Mouse (Mus musculus) gastrocnemius, postnatal 10 days (tissue): Measurements from ENCODE around the gene Tmem252. TPM values are rescaled to one million over a fixed set of nuclear protein-coding genes. Genes with fewer than 3 reads are reported as not detected.

Experiments
- DNase-seq: peaks from one replicate; pipeline ENCODE4 v3.0.0; 2021; ENCODE audit warnings: mixed read lengths
- long read RNA-seq, 2 experiments: library from polyadenylated mRNA; stranded (forward); transcript quantifications; one replicate each; pipeline ENCODE4 v2.0.0; 2021
- total RNA-seq, 2 experiments: library from RNA; stranded (reverse); gene quantifications; 2 replicates each; pipeline ENCODE4 v1.2.3; 2021

Tmem252 gene
- total RNA-seq, result under 1 TPM; 0.05 TPM
- long read RNA-seq, experiment 1, result 0 reads
- long read RNA-seq, experiment 2, result 0 reads

DNA sequence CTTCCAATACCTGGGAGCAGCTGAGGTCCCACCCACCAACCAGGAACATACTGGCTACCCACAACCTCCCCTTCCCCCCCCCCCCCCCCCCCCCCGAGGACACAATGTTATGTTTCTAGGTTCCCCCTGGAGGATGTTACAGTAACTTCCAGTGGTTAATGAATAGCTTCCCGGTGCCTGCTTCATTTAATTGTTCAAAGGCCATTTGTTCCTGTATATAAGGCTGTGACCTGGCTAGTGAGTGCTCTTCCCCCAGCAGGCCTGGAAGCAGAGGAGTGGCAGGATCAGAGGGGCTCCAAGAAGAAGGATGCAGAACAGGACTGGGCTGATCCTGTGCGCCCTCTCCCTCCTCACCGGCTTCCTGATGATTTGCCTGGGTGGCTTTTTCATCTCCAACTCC, at the start of gene Tmem252:
TSS of gene Tmem252 (plus strand) at position 247 of the 400 bp plus-strand sequence.
- DNase-seq, result no peak

DNA sequence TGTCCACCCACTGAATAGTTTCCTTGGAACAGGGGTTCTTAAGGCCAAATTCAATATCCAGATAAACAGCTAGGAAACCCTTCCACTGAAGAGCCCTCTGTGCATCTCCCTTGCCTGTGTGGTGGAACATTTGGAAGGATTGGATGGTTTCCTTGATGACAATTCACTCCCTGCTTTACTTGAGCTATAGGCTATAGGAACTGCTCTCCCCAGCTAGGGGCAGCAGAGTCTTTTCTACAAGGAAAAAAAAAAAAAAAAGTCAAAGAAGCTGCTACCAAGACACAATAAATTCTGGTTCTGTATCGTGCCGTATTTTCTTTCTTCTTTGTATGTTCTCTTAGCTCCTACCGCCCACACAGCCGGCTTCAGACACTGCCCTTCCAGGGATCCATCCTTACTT, 45.8 kb upstream of the Tmem252 start:
- DNase-seq, result no peak

DNA sequence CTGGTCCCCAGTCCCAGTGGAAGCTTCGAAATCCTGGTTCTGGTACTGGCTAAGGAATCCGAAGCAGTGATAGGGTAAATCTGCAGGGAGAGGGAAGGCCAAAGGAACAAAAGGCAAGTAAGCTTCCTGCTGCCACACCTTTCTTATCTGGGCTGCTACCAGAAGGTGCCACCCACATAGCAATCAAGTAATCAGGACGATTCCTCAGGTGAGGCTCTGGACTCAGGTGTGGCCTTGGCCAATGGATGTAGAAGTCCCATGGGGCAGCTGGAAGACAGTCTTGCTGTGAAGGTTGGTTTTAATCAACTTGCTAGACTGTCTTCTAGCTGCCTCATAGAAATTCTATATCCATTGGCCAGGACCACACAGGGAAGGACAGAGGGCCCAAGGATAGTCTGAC, 40.8 kb upstream of the Tmem252 start:
- no peak for DNase-seq

DNA sequence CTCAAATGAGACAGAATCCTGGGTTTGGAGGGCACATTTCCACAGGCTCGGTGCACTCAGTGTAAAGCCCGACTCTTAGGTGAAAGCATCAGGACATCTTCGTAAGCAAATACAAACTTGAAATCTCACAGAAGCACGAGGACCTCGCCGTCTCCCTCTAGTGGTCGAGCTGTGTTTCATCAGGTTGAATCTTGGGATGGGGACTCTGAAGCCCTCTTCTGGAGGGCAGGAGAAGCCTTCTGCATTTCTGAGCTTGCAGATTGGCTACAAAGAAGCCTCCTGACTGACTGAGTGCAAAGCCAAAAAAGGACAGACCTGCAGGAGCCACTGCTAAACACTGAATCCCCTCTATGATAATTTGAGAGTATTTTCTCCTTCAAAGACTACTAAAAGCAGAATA, 39.2 kb upstream of the Tmem252 start:
- peak; percentile 71 for DNase-seq

DNA sequence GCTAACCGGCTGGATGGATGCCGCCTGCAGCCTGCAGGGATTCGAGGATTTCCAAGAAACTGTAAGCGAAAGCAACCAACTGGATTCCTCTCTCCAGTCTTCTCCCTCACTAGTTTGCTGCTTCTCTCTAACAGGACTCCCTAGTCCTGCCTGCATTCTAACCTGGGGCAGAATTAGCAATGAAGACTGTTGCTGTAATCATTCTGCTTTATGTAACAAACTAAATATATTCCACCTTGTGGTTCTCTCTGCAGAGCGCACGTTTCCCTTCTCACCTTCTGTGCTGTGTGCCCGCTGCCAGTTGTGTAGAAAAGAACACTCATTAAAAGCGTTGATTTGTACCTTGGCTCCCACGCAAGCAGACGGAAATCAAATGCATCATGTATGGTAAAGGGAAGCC, 37.2 kb upstream of the Tmem252 start:
- no peak for DNase-seq

DNA sequence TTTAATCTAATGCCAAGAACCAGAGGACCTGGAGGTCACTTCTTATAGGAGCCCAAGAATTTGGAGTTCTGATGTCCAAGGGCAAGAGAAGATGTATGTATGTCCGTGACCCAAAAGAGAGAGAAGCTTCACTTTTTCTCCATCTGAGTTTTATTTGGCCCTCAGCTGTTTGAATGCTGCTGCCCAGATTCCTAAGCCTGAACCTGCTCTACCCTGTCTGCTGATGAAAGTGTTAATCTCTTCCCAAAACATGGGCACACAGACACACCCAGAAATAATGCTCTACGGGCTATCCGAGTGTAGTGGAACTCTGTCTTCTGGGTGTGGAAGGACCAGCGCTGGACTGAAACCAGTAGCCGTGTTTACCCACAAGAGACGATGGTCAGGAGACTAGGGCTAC, 35.8 kb upstream of the Tmem252 start:
- no peak for DNase-seq

DNA sequence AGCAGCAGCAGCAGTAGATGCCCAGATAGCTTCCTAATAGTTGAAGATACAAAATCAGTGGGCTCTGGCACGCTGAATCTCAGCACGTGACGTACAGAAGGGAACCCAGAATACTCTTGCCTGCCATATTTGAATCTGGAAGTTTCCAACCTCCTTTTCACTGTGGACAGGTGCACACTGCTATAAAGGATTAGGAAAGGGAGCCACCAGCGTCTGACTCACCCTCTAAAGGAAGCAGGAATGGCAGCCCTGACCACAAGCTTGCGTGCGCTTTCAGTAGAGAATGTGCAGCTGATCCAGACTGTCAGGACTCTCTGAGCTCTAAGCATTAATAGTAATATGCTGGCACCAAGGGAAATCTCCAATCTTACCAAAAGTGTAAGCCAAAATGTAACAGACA, 32.8 kb upstream of the Tmem252 start:
- no peak for DNase-seq

DNA sequence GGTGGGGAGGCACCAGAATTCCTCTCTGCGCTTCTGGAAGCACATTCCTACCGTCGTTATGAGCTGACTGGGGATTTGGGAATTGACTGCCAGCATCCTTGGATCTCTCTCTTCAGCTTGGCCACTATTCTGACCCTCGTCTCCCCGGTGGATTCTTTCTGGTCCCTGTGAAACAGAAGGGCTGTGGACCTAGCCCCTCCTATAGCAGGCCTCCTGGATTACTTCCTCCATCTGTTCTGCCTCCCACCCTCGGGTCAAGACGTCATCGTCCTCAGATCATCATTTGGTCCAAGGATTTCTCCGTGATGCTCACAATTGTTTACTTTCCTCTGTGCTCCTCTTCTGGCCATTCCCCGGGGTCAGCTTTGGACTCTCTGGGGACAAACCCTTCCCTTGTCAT, 28.8 kb upstream of the Tmem252 start:
- no peak for DNase-seq

DNA sequence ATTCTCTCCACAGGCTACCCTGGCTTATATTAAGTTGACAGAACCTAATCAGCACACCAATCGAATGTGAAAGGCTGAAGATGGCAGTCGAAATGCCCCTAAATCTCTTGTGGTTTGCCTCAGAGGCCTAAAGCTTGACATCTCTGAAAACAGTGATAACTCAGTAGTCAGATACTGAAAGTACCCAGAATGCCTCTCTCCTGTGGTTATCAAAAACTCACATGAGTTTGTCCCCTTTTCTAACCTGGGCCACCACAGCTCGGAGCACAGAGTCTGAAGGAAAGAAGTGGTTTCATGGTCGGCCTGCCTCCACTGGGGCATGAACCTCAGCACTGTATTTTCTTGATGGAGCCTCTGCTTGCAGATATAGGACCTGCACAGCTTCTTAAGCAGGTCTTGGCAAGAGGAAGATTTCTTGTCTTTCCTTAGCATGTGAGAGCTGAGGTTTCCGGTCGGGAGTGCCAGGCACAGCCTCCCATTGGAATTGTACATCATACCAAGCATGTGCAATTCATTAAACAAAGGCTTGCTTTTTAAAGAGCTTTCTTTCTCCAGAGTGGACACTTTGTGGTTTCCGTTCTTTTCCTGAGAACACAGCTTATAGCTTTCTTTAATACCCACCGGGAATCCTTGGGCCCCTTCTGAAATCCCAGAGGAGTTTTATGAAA, 27.5 kb upstream of the Tmem252 start:
- no peak for DNase-seq

DNA sequence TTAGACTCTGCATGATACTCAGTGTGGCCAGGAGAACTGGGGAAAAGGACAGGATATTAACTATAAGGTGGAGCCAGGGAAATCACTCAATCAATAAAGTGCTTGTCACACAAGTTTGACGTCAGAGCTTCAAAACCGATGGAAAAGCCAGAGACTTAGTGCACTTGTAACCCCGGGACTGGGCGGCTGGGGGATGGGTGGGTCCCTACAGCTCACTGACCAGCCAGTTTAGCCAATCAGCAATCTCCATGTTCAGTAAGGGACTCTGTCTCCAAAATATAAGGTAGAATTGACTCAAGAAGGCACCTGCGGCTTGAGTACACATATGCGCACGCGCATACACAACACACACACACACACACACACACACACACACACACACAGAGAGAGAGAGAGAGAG, 25.8 kb upstream of the Tmem252 start:
- DNase-seq, result no peak

DNA sequence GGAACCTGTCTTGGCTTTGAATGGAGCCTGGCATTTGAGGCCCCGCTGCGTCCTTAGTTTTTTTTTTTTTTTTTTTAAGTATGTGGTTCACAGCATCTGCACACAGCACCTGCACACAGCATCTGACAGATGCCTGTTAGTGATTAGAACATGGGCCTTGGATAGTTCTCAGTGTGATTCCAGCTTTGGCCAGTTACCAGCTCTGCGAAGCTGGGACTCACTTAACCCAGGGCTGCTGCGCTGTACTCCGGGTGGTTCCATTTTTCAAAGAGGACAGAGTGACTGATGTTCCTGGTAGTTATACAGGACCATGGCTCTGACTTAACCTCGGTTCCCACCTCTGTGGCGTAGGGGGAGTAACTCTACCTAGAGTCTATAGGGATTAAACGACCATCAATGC, 23.4 kb upstream of the Tmem252 start:
- no peak for DNase-seq

DNA sequence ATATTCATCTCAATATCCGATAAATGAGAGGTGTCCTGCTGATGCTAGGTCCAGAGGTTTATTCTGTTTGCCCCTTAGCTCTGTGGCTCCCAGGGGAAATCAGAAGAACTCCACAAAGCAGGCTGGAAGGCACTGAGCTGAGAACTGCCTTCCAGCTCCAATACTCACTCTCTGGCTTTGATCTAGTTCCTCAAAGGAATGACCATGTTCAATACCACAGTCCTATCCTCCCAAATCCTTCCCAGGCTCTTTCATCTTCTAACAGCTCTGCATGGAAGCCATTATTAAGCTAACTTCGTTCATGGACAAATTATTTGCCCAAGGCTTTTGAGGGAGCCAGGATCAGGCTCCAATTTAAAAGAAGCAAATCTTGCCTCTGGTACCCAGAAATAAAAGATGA, 22.2 kb upstream of the Tmem252 start:
- DNase-seq, result no peak

DNA sequence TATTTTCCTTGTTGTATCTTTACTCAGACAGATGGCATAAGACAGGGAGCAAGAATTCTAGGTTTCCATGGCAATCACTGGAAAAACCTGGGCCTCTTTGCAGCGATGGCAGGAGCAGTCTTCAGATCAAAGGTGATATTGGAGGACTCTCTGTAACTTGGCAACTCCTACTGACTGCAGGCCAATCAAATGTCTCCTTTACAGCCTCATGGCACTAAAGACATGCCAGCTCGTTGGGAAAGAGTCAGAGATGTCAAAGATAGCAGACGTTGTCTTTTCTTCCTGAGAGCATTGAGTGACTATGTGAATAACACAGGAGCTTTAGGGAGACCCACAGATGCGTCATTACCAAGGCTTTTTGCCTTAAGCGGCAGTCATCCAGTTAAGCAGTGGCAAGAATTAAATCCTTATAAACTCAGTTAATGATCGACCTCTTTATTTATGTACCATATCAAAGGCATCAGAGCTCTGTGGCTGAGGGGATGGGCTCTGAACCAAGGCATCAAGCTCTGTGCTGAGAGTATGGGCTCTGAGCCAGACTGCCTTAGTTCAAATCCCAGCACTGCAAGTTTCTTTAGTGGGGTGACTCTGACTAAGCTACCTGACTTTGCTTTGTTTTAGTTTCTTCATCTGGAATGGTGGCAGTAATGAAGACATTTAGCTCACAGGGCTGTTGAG, 21.3 kb upstream of the Tmem252 start:
- DNase-seq, result no peak

DNA sequence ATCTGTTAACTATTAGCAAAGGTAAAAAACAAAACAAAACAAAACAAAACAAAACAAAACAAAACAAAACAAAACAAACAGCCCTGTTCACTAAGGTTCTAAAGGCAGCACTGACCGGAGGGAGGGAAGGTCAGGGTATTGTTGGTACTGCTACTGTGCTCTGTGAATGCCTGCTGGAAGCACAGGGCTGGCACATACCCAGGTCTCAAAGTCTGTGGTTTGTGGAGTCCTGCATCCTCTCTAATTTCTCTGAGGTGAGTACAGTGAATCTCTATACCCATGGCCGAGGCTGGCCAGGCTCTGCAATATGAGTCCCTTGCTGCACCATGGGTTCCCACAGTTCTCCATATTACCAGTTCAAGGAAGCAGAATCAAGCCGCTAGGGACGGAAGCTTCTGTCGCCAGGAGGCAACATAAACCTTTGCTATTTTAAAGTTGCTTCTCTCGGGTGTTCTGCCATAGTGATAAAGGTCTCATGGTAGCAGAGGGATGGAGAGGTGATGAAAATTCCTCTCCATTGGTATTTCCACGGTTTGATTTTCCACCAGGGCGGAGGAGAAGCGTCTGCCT, 20.5 kb upstream of the Tmem252 start:
- no peak for DNase-seq

DNA sequence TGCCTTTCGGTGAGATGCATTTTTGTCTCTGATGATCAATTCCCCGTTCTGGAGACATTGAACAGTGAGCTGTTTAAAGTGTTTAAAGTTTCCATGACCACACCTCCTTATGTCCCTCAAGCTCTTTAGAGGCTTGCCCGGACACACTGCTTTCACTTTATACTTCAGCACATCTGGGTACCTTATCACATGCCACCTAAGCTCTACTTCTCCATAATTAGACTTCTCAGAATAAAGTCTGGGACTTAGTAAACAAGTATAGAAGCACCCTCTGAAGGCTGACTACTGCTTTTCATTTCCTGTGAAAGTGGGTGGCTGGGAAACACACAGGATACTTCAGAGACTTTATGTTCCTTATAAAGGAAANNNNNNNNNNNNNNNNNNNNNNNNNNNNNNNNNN, 16.8 kb upstream of the Tmem252 start:
- no peak for DNase-seq

DNA sequence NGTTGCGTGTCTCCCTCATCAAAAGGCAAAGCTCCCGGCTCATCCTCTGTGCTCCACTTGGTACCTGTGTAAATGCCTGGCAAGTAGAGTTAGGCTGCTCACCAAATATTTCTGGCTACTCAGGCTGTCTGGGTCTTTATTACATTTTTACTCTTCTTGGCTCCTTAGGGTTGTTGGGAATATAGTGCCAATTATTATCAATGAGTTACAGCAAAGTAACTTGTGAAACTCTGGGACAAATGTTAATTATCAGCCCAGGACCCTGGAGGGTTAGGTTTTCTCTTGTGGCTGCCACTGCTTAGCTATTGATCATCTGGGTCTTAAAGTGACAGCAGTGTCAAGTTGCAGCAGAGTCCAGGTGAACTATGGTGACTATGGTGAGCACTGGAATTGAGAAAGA, 11.5 kb upstream of the Tmem252 start:
- DNase-seq, result no peak

DNA sequence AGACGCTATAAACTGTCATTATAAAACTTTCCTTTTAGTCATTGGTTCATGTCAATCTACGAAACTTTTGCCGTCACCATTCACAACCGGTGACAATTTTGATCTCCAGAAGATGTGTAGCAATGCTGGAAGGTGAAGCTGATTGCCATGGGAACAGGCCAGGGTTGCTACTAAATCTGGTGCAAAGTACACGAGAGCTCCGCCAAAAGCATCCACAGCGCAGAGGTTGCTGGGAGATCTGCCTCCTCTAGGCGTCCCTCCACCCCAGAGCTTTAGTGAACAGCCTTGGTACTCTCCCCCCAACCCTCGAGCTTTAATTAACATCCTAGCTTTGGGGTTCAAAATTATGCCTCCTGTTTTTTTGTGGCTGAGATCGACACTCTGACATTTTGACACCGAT, 8.0 kb upstream of the Tmem252 start:
- DNase-seq, result no peak

DNA sequence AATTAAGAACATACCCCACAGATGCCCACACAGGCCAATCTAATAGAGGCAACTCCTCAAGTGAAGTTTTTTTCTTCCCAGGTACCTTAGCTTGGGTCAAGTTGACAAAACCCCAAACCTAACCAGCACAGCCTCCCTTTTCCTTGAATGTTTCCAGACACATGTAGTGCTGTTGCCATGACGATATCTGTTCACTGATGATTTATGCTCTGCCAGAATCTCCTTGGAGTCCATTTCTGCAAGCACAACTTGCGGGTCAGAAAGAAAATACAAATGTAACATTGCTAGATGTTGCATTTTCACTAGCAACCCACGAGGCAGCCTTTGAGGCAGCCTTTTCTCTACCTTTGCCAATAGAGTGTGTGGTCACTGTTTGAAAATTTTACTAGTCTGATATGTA, 6.3 kb upstream of the Tmem252 start:
- no peak for DNase-seq

DNA sequence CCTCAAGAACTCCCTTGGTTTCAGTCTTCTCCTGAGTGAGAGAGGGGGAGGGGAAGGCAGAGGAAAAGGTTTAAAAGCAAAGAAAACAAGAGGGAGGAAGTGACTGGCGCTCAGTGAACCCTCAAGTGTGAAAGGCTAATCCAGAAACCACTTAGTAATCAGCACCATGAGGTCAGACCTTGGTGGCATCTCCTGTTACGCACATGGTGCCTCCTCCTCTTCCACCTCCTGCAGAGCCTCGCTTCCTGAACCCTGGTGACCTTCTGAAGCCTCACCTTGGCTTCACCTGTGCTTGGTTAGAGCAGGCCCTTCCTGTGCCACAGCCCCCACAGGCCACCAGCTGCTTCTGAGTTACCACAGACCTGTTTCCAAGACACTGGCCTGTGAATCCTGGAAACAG, 2.2 kb upstream of the Tmem252 start:
- DNase-seq, result no peak

DNA sequence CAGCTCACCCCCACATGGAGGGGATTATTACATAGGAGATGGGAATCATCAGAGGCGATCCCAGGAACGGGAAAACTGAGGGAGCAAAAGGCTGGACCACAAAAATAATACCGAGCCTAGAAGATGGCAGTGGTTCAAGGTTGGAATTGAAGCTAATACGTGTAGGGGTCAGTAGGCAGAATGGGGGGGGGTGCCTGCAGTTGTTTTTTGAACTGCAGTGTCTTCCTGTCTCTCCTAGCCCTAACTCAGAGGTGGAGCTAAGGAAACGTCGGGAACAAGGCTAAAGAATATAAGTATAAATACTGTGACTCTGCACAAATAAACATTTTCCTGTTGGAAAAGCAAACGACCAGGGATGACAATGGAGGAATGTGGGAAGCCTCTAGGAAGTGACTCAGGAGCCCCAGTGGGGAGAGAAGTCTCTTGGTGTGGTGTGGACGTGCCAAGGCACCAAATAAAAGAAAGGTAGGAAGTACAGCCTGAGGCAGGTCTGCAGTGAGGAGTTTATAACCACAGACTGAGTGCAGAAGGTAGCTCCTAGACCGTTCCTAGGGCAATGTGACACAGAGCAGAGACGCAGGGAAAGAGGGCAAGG, 1.3 kb upstream of the Tmem252 start:
- no peak for DNase-seq

DNA sequence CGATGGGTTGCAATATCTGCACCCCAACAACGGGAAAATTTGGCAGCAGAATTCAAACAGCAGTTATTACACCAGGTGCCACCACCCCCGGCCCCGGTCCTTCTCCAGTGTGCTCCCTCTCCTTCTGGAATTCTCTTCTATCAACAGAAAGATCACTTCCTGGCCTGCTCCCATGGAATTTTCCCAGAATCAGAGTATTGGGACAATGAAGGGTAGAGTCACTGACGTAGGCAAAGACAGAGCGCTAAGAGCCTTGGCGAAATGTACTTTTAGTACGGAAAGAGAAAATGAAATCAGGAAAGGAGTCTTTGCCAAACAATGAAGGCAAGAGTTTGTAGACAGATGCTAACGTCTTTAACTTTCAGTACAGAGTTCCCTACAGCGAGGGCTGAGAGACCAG, 477 bp upstream of the Tmem252 start:
- DNase-seq, result no peak

DNA sequence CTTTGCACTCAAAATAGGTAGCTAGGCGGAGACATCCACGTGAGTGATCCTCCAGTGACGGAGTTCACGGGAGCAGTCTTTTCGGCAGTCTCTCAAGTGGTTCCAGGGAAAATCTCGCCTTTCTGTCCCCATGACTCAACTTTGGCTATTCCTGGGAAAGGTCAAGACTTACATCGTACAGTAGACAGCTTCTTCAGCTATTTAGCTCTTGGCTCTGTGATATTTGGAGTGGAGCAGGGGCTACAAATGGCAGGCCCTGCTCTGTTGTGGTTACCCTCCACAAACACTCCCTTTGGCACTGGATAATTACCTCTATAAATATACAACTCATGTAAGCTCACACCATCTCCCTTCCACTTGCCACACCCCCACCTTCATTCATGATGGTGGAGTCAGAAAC, 2.6 kb downstream of the Tmem252 start:
- no peak for DNase-seq

DNA sequence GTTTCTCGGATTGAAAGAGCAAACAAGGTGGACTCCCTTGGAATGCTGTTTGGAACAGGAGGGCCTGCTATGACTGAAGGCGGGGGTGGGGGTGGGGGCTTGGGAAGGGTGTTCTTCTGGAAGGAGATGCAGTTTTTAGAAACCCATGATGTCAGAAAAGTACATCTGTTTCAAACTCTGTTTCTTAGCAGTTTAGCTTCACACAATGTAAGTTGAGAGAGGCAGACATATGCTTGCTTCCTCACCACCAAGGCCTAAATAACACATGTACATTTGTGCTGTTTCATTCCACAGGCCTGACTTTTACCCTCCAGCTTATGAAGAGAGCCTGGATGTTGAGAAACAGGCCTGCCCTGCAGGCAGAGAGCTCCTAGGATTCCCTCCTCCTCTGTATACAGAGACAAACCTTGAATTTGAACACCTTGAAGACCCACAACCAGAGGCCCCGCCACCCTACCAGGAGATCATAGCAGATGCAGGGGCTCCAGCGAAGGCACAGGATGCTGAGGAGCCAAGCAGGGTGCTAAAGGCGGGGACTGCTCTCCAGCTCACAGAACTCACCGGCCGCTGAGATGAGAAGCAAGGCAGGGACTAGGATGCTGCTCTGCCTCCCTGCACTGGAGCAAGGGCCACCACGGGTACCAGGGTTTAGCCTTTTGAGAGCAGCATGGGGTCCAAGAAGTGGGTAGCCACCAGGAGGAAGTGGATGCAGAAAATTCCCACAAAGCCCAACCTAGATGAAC, 3.6 kb downstream of the Tmem252 start:
- no peak for DNase-seq
